Mouse (Mus musculus) adrenal gland, adult 18-20 months (tissue): ENCODE results near the gene Zic2. TPM values are rescaled to one million over a fixed set of nuclear protein-coding genes. Genes with fewer than 3 reads are reported as not detected.

Source experiments
- DNase-seq, 2 experiments: peaks; one replicate each; pipeline ENCODE4 v3.0.0; 2021 to 2022; ENCODE audit warnings: low spot score in 2 of 2
- total RNA-seq, 2 experiments: library from RNA; stranded (reverse); gene quantifications; 1 replicate in 1 of 2; 2 replicates in 1 of 2; pipeline ENCODE4 v1.2.3; 2021

Zic2 gene
- total RNA-seq, 2 experiments from 2014 or later: not detected

GRCm38 (mm10) chr14:122490441-122491328 is 15.4 kb downstream of the Zic2 start, which contains the start of gene Gm10837:
Gm10837 (plus strand) TSS chr14:122490586.
- no peak for DNase-seq

GRCm38 (mm10) chr14:122491521-122491920 is 16.3 kb downstream of the Zic2 start:
- DNase-seq: no peak

GRCm38 (mm10) chr14:122492015-122492414 is 16.8 kb downstream of the Zic2 start:
- DNase-seq: no peak

GRCm38 (mm10) chr14:122509058-122509457 is 33.8 kb downstream of the Zic2 start:
- no peak for DNase-seq

GRCm38 (mm10) chr14:122511519-122511918 is 36.3 kb downstream of the Zic2 start:
- no peak for DNase-seq

- no peak for DNase-seq
Measured at GRCm38 (mm10) chr14:122513511-122514036, 38.3 kb downstream of the Zic2 start.

- no peak for DNase-seq
Measured at GRCm38 (mm10) chr14:122528475-122528874, 53.2 kb downstream of the Zic2 start.

Other genes starting within 250 kb of the Zic2 start
- not detected for gene Gm5089, start 24.3 kb upstream of the Zic2 start, total RNA-seq
- gene Zic5, start 9.8 kb upstream of the Zic2 start, total RNA-seq: not detected
- not detected for gene Gm10837, start 15.2 kb downstream of the Zic2 start, total RNA-seq
- 100 to 1,000 TPM; 157 to 179 TPM for gene Pcca, start 58.9 kb downstream of the Zic2 start, total RNA-seq